Mouse (Mus musculus) liver, embryonic 15.5 days (tissue): ENCODE measurements around the gene Mafk. TPM values are rescaled to one million over a fixed set of nuclear protein-coding genes. Genes with fewer than 3 reads are reported as not detected.

Source experiments
- ATAC-seq: fragments of 200-750 bp; cut with Nextera tagmentation; 2 replicates; pipeline ENCODE4 v1.8.0; 2017; ENCODE audit warnings: moderate number of reproducible peaks, mild to moderate bottlenecking, moderate library complexity; ENCODE audit not compliant: insufficient read depth
- H3K27ac ChIP-seq: fragments of 300-500 bp; sonication (generic); replicated peaks from 2 replicates; pipeline ENCODE4 v1.5.1; 2015; ENCODE audit warnings: mild to moderate bottlenecking, inconsistent platforms
- H3K27me3 ChIP-seq: fragments of 300-500 bp; sonication (generic); 2 replicates; pipeline ENCODE4 v1.6.1; 2015; ENCODE audit warnings: mild to moderate bottlenecking, inconsistent platforms
- H3K36me3 ChIP-seq: fragments of 300-500 bp; sonication (generic); replicated peaks from 2 replicates; pipeline ENCODE4 v1.6.1; 2015; ENCODE audit warnings: moderate library complexity, mild to moderate bottlenecking, inconsistent platforms
- H3K4me1 ChIP-seq: fragments of 300-500 bp; sonication (generic); replicated peaks from 2 replicates; pipeline ENCODE4 v1.6.1; 2015; ENCODE audit warnings: inconsistent platforms
- H3K4me2 ChIP-seq: fragments of 300-500 bp; sonication (generic); 2 replicates; pipeline ENCODE4 v1.6.1; 2015; ENCODE audit warnings: moderate library complexity, mild to moderate bottlenecking, inconsistent platforms
- H3K4me3 ChIP-seq: fragments of 300-500 bp; sonication (generic); replicated peaks from 2 replicates; pipeline ENCODE4 v1.5.1; 2015; ENCODE audit warnings: mild to moderate bottlenecking, inconsistent platforms
- H3K9ac ChIP-seq: fragments of 300-500 bp; sonication (generic); 2 replicates; pipeline ENCODE4 v1.6.1; 2015; ENCODE audit warnings: moderate library complexity, mild to moderate bottlenecking, inconsistent platforms
- H3K9me3 ChIP-seq: fragments of 300-500 bp; sonication (generic); replicated peaks from 2 replicates; pipeline ENCODE4 v1.6.1; 2016; ENCODE audit warnings: inconsistent platforms
- WGBS: fragments of 180-500 bp; shearing (Covaris S2); methylation state at CpG from one replicate; pipeline ENCODE4 v1.1.7; 2015; ENCODE audit warnings: mixed read lengths; ENCODE audit not compliant: insufficient replicate concordance; 5-methylcytosine and 5-hydroxymethylcytosine counted together
- polyA plus RNA-seq: library from polyadenylated mRNA; unstranded; fragments of >200 nt; fragmentation: Nextera tagmentation; extraction: Ambion mirVana; gene quantifications from 2 replicates; pipeline ENCODE4 v1.2.1, GENCODE M21; 2015

The Mafk gene
- polyA plus RNA-seq, 1 experiment from 2014 or later = 44.5 TPM

GRCm38 (mm10) chr5:139818056-139818455 lies 26.7 kb downstream of the Mafk start:
- 45% methylated on average over 3 of the region's 3 CpGs for WGBS
- peaks cover 80% of the 10 kb centered on the region for H3K4me1 ChIP-seq
- ATAC-seq = peak; percentile 19

GRCm38 (mm10) chr5:139818801-139819200 lies 27.5 kb downstream of the Mafk start:
- H3K4me3 ChIP-seq = no peak overlapping the region
- peaks cover 76% of the 10 kb centered on the region for H3K4me1 ChIP-seq
- peak overlapping the region; percentile 32; the same call in 1 of the 2 replicates for H3K9ac ChIP-seq
- H3K27me3 ChIP-seq = 0 out of 2 replicates have a peak, but pooled peaks cover 5% of the 10 kb centered on the region
- H3K4me2 ChIP-seq = 0 out of 2 replicates have a peak overlapping the region, but pooled peaks have one; percentile 7
- WGBS = 35% methylated on average over 4 of the region's 4 CpGs
- no peaks in the 10 kb centered on the region for H3K9me3 ChIP-seq
- H3K36me3 ChIP-seq = peaks cover 23% of the 10 kb centered on the region
- peak overlapping the region; percentile 80 for H3K27ac ChIP-seq
- ATAC-seq = peak; percentile 67

More at GRCm38 (mm10) chr5:139818056-139818455, 26.7 kb downstream of the Mafk start:
- Histone ChIP-seq H3K36me3 (peaks cover 16% of the 10 kb centered on the region), H3K9me3 (no peaks in the 10 kb centered on the region), H3K4me3 (no peak overlapping the region), H3K4me2 (peak overlapping the region; percentile 7), H3K9ac (peak overlapping the region; percentile 32), H3K27me3 (peaks cover 13% of the 10 kb centered on the region; the same call in 1 of the 2 replicates), H3K27ac (peak overlapping the region; percentile 80)

GRCm38 (mm10) chr5:139819538-139820181 lies 28.3 kb downstream of the Mafk start, which contains the start of gene Tmem184a:
Tmem184a (minus strand) TSS chr5:139819917.
- 76% methylated on average over 9 of the region's 9 CpGs for WGBS
- H3K9ac ChIP-seq = peak within 1 kb of the TSS; percentile 32; the same call in 1 of the 2 replicates
- H3K4me3 ChIP-seq = no peak within 1 kb of the TSS
- H3K27me3 ChIP-seq = no peaks in the 10 kb centered on the region
- H3K36me3 ChIP-seq = peaks cover 31% of the 10 kb centered on the region
- no peak for ATAC-seq
- H3K4me2 ChIP-seq = no peak within 1 kb of the TSS
- peak within 1 kb of the TSS; percentile 80; the same call in 1 of the 2 replicates for H3K27ac ChIP-seq
- H3K9me3 ChIP-seq = no peaks in the 10 kb centered on the region
- H3K4me1 ChIP-seq = peaks cover 67% of the 10 kb centered on the region

GRCm38 (mm10) chr5:139821466-139822459 lies 30.4 kb downstream of the Mafk start:
- Histone ChIP-seq H3K27ac (0 out of 2 replicates have a peak overlapping the region, but pooled peaks have one; percentile 24), H3K4me3 (no peak overlapping the region), H3K27me3 (no peaks in the 10 kb centered on the region), H3K9ac (no peak overlapping the region), H3K4me1 (peaks cover 60% of the 10 kb centered on the region), H3K9me3 (no peaks in the 10 kb centered on the region), H3K4me2 (no peak overlapping the region), H3K36me3 (peaks cover 32% of the 10 kb centered on the region)
- 62% methylated on average over 12 of the region's 12 CpGs for WGBS
- no peak for ATAC-seq

GRCm38 (mm10) chr5:139824531-139824930 lies 33.2 kb downstream of the Mafk start:
- Histone ChIP-seq H3K36me3 (peaks cover 32% of the 10 kb centered on the region), H3K4me3 (no peak overlapping the region), H3K27me3 (no peaks in the 10 kb centered on the region), H3K4me2 (no peak overlapping the region; the same call in 1 of the 2 replicates), H3K27ac (no peak overlapping the region), H3K4me1 (peaks cover 36% of the 10 kb centered on the region), H3K9me3 (no peaks in the 10 kb centered on the region), H3K9ac (no peak overlapping the region)
- 86% methylated on average over 10 of the region's 10 CpGs for WGBS
- ATAC-seq = no peak

GRCm38 (mm10) chr5:139825947-139826346 lies 34.6 kb downstream of the Mafk start:
- Histone ChIP-seq H3K4me1 (peaks cover 31% of the 10 kb centered on the region), H3K9ac (peak overlapping the region; percentile 74), H3K4me2 (peak overlapping the region; percentile 83), H3K36me3 (peaks cover 32% of the 10 kb centered on the region), H3K4me3 (peak overlapping the region; percentile 82), H3K27ac (no peak overlapping the region), H3K9me3 (no peaks in the 10 kb centered on the region), H3K27me3 (no peaks in the 10 kb centered on the region)
- WGBS = 24% methylated on average over 11 of the region's 11 CpGs
- ATAC-seq = no peak

GRCm38 (mm10) chr5:139826357-139827055 lies 35.2 kb downstream of the Mafk start, which contains the start of the genes Gm26938 and Psmg3:
Gm26938 (minus strand) TSS chr5:139826407.
Psmg3 (minus strand) TSS chr5:139826885.
- WGBS = under 1% methylated on average over 43 of the region's 43 CpGs
- H3K9me3 ChIP-seq = no peaks in the 10 kb centered on the region
- peak within 1 kb of the TSS; percentile 74 for H3K9ac ChIP-seq
- peak within 1 kb of the TSS; percentile 83 for H3K4me2 ChIP-seq
- H3K27me3 ChIP-seq = no peaks in the 10 kb centered on the region
- peak within 1 kb of the TSS; percentile 82 for H3K4me3 ChIP-seq
- peaks cover 31% of the 10 kb centered on the region for H3K4me1 ChIP-seq
- H3K36me3 ChIP-seq = peaks cover 32% of the 10 kb centered on the region
- peak within 1 kb of the TSS; percentile 77 for H3K27ac ChIP-seq
- ATAC-seq = peak; percentile 78

- H3K4me1 ChIP-seq = peaks cover 24% of the 10 kb centered on the region
- no peak overlapping the region for H3K4me3 ChIP-seq
- ATAC-seq = no peak
- 74% methylated on average over 1 of the region's 1 CpGs for WGBS
- peaks cover 21% of the 10 kb centered on the region for H3K36me3 ChIP-seq
- peaks cover 3% of the 10 kb centered on the region for H3K27me3 ChIP-seq
- no peak overlapping the region for H3K27ac ChIP-seq
- H3K9ac ChIP-seq = no peak overlapping the region
- no peaks in the 10 kb centered on the region for H3K9me3 ChIP-seq
- H3K4me2 ChIP-seq = no peak overlapping the region
Observed at GRCm38 (mm10) chr5:139827593-139827992, 36.3 kb downstream of the Mafk start.

GRCm38 (mm10) chr5:139829384-139829783 lies 38.1 kb downstream of the Mafk start:
- Histone ChIP-seq H3K36me3 (peaks cover 4% of the 10 kb centered on the region; the same call in 1 of the 2 replicates), H3K9ac (no peak overlapping the region), H3K27ac (no peak overlapping the region), H3K4me2 (no peak overlapping the region), H3K27me3 (peaks cover 6% of the 10 kb centered on the region), H3K4me3 (no peak overlapping the region), H3K9me3 (no peaks in the 10 kb centered on the region), H3K4me1 (peaks cover 16% of the 10 kb centered on the region)
- WGBS = 55% methylated on average over 13 of the region's 13 CpGs
- ATAC-seq = no peak

GRCm38 (mm10) chr5:139830734-139831133 lies 39.4 kb downstream of the Mafk start:
- WGBS = 45% methylated on average over 3 of the region's 3 CpGs

More at GRCm38 (mm10) chr5:139830734-139831133, 39.4 kb downstream of the Mafk start:
- no peak overlapping the region for H3K9ac ChIP-seq
- H3K4me1 ChIP-seq = peaks cover 9% of the 10 kb centered on the region
- ATAC-seq = no peak
- no peaks in the 10 kb centered on the region for H3K9me3 ChIP-seq
- H3K36me3 ChIP-seq = no peaks in the 10 kb centered on the region
- H3K4me2 ChIP-seq = no peak overlapping the region
- no peak overlapping the region for H3K27ac ChIP-seq
- H3K4me3 ChIP-seq = no peak overlapping the region
- H3K27me3 ChIP-seq = peaks cover 6% of the 10 kb centered on the region
